Mouse (Mus musculus) midbrain, embryonic 14.5 days (tissue): ENCODE measurements around the gene Ehf. TPM values are rescaled to one million over a fixed set of nuclear protein-coding genes. Genes with fewer than 3 reads are reported as not detected.

Source experiments
- ATAC-seq: fragments of 200-750 bp; cut with Nextera tagmentation; 2 replicates; pipeline ENCODE4 v1.8.0; 2017; ENCODE audit warnings: moderate number of reproducible peaks, moderate library complexity; ENCODE audit not compliant: low FRiP score, low TSS enrichment
- DNase-seq: peaks from one replicate; pipeline ENCODE4 v3.0.0-alpha.2; 2015
- H3K27ac ChIP-seq: fragments of 300-500 bp; sonication (generic); replicated peaks from 2 replicates; pipeline ENCODE4 v1.5.1; 2014; ENCODE audit warnings: mild to moderate bottlenecking, low read depth, low read length, moderate library complexity
- H3K27me3 ChIP-seq: fragments of 300-500 bp; sonication (generic); 2 replicates; pipeline ENCODE4 v1.6.1; 2014; ENCODE audit warnings: low read length, control low read depth, mixed read lengths; ENCODE audit not compliant: control insufficient read depth, insufficient read depth
- H3K36me3 ChIP-seq: fragments of 300-500 bp; sonication (generic); 2 replicates; pipeline ENCODE4 v1.6.1; 2014; ENCODE audit warnings: low read length, control low read depth; ENCODE audit not compliant: control insufficient read depth, insufficient read depth
- H3K4me1 ChIP-seq: fragments of 300-500 bp; sonication (generic); 2 replicates; pipeline ENCODE4 v1.6.1; 2014; ENCODE audit warnings: mild to moderate bottlenecking, antibody characterized with exemption, low read length, control low read depth; ENCODE audit not compliant: control insufficient read depth, insufficient read depth
- H3K4me2 ChIP-seq: fragments of 300-500 bp; sonication (generic); 2 replicates; pipeline ENCODE4 v1.6.1; 2014; ENCODE audit warnings: mild to moderate bottlenecking, low read length, moderate library complexity
- H3K4me3 ChIP-seq: fragments of 300-500 bp; sonication (generic); replicated peaks from 2 replicates; pipeline ENCODE4 v1.5.1; 2014; ENCODE audit warnings: low read depth, low read length
- H3K9ac ChIP-seq: fragments of 300-500 bp; sonication (generic); replicated peaks from 2 replicates; pipeline ENCODE4 v1.6.1; 2014; ENCODE audit warnings: mild to moderate bottlenecking, low read length, moderate library complexity
- H3K9me3 ChIP-seq: fragments of 300-500 bp; sonication (generic); 2 replicates; pipeline ENCODE4 v1.6.1; 2016; ENCODE audit warnings: low read length, control low read depth, mixed read lengths; ENCODE audit not compliant: control insufficient read depth
- WGBS: fragments of 180-500 bp; shearing (Covaris S2); extraction: QIAGEN DNeasy Blood & Tissue Kit; methylation state at CpG from one replicate; pipeline ENCODE4 v1.1.7; 2014; 5-methylcytosine and 5-hydroxymethylcytosine counted together
- polyA plus RNA-seq: library from polyadenylated mRNA; unstranded; fragments of >200 nt; fragmentation: Nextera tagmentation; extraction: Ambion mirVana; gene quantifications from 2 replicates; pipeline ENCODE4 v1.2.1, GENCODE M21; 2014

The Ehf gene
- polyA plus RNA-seq, 1 experiment from 2014 or later, result not detected

GRCm38 (mm10) chr2:103310663-103311062, 7.6 kb upstream of the Ehf start:
- Histone ChIP-seq H3K4me2 (no peak overlapping the region), H3K9ac (no peak overlapping the region), H3K36me3 (no peaks in the 10 kb centered on the region), H3K4me1 (no peaks in the 10 kb centered on the region), H3K27me3 (no peaks in the 10 kb centered on the region), H3K9me3 (no peaks in the 10 kb centered on the region), H3K27ac (no peak overlapping the region), H3K4me3 (no peak overlapping the region)
- DNase-seq (no peak), ATAC-seq (no peak)
- 30% methylated on average over 5 of the region's 5 CpGs for WGBS

- ATAC-seq, result no peak
- no peaks in the 10 kb centered on the region for H3K4me1 ChIP-seq
- no peak overlapping the region for H3K4me3 ChIP-seq
- H3K27me3 ChIP-seq, result no peaks in the 10 kb centered on the region
- DNase-seq, result no peak
- 63% methylated on average over 6 of the region's 6 CpGs for WGBS
- H3K9me3 ChIP-seq, result no peaks in the 10 kb centered on the region
- H3K36me3 ChIP-seq, result no peaks in the 10 kb centered on the region
- no peak overlapping the region for H3K4me2 ChIP-seq
- no peak overlapping the region for H3K9ac ChIP-seq
- H3K27ac ChIP-seq, result no peak overlapping the region
Measured at GRCm38 (mm10) chr2:103306686-103307085, 3.6 kb upstream of the Ehf start.

DNA sequence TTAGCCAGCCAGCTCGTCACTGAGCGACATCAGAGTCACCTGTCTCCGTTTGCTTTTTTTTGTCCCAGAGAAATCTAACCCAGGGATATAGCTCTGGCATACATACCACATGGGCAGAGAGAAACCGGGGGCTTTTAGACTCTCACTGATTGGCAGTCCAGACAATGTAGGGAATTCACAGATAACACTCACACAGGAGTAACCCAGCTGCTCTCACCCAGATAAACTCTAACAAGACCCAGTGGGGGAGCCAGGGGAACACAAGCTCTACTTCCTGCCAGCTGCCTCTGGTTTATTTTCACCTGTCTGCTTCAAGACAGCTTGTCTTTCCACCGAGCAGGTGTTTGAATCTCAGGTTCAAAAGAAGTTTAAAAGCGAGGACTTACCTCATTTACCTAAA, 409 bp downstream of the Ehf start:
- Histone ChIP-seq H3K9ac (no peak overlapping the region), H3K9me3 (no peaks in the 10 kb centered on the region), H3K4me3 (no peak overlapping the region), H3K27me3 (no peaks in the 10 kb centered on the region), H3K4me2 (no peak overlapping the region), H3K4me1 (no peaks in the 10 kb centered on the region), H3K27ac (no peak overlapping the region), H3K36me3 (no peaks in the 10 kb centered on the region)
- DNase-seq (no peak), ATAC-seq (no peak)
- 73% methylated on average over 6 of the region's 6 CpGs for WGBS

GRCm38 (mm10) chr2:103298711-103299463, 4.2 kb downstream of the Ehf start:
- WGBS, result 82% methylated on average over 13 of the region's 13 CpGs
- H3K36me3 ChIP-seq, result no peaks in the 10 kb centered on the region
- no peaks in the 10 kb centered on the region for H3K9me3 ChIP-seq
- H3K27me3 ChIP-seq, result no peaks in the 10 kb centered on the region
- H3K4me2 ChIP-seq, result no peak overlapping the region
- no peak overlapping the region for H3K4me3 ChIP-seq
- no peaks in the 10 kb centered on the region for H3K4me1 ChIP-seq
- DNase-seq (no peak), ATAC-seq (no peak)
- no peak overlapping the region for H3K9ac ChIP-seq
- no peak overlapping the region for H3K27ac ChIP-seq

DNA sequence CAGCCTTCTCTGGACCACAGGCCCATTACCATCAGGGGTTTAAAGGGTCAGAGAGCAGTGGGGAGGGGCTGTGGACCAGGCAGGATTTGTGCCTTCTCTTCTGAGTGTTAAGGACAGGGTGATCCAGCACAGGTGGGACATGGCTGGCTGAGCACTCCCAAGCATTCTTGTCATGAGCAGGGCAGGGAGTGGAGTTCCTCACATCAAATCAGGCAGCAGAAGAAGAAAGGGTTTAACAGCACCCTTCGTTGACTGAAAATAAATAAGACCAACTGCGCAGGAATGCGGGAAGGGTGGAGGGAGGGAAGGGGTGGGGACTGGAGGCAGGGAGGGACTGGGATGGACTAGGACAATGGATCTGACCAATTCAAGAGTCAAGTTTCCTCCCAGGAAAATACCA, 8.6 kb downstream of the Ehf start:
- Histone ChIP-seq H3K9ac (no peak overlapping the region), H3K36me3 (no peaks in the 10 kb centered on the region), H3K4me1 (no peaks in the 10 kb centered on the region), H3K4me2 (no peak overlapping the region), H3K27me3 (no peaks in the 10 kb centered on the region), H3K27ac (no peak overlapping the region), H3K9me3 (no peaks in the 10 kb centered on the region), H3K4me3 (no peak overlapping the region)
- ATAC-seq, result no peak
- WGBS, result 10% methylated on average over 3 of the region's 3 CpGs
- no peak for DNase-seq

DNA sequence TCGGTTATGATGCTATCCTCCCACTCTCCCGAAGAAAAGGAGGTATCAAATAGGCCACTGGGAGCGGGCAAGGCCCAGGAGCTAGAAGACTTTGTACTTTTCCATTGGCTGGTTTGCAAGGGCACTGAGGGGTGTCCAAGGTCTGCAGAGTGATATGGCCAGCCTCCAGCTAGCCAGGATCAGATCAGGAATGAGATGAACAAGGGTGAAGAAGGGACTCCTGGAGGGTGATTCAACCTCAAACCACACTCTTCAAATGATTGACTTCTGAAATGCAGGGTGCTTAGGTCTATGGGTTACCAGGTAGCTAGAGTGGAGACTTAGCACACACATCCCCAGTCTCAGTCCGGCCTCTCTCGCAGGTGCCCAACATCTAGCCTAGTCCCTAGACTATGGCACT, 9.3 kb downstream of the Ehf start:
- Histone ChIP-seq H3K36me3 (no peaks in the 10 kb centered on the region), H3K4me2 (no peak overlapping the region), H3K27me3 (no peaks in the 10 kb centered on the region), H3K4me3 (no peak overlapping the region), H3K27ac (no peak overlapping the region), H3K9ac (no peak overlapping the region), H3K9me3 (no peaks in the 10 kb centered on the region), H3K4me1 (no peaks in the 10 kb centered on the region)
- 67% methylated on average over 5 of the region's 5 CpGs for WGBS
- ATAC-seq (no peak), DNase-seq (no peak)

GRCm38 (mm10) chr2:103293214-103293613, 9.9 kb downstream of the Ehf start:
- no peak overlapping the region for H3K9ac ChIP-seq
- H3K27ac ChIP-seq, result no peak overlapping the region
- H3K4me2 ChIP-seq, result no peak overlapping the region
- DNase-seq (peak; percentile 12), ATAC-seq (no peak)
- no peaks in the 10 kb centered on the region for H3K9me3 ChIP-seq
- H3K27me3 ChIP-seq, result no peaks in the 10 kb centered on the region
- H3K4me1 ChIP-seq, result no peaks in the 10 kb centered on the region
- 25% methylated on average over 3 of the region's 3 CpGs for WGBS
- no peaks in the 10 kb centered on the region for H3K36me3 ChIP-seq
- H3K4me3 ChIP-seq, result no peak overlapping the region

DNA sequence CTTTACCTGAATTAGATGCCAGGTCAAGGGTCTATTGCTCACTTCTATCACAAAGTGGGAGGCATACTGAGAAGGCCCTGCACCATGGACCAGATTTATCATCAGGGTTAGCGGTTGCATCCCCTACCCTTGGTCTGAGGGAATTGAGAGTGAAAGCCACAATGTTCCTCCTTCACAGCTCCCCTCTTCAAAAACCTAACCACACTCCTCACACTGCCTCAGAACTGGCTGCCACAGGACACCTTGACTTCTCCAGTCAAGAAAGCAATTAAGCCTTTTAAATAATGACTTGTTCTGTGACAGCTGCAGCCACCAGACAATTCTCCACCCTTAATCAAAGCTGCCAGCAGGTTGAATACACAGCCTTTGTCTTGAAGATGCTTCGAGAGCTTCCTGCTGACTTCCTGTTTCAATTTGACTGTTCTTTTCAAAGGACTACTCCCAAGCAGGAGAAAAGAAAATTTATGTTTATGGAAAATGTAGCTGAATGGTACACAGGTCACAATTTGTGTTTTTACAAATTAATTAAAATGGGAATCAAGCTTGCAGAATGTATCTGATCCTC, 12.3 kb downstream of the Ehf start:
- DNase-seq (no peak), ATAC-seq (no peak)
- no peak overlapping the region for H3K9ac ChIP-seq
- no peak overlapping the region for H3K4me3 ChIP-seq
- no peaks in the 10 kb centered on the region for H3K36me3 ChIP-seq
- H3K4me2 ChIP-seq, result no peak overlapping the region
- no peaks in the 10 kb centered on the region for H3K27me3 ChIP-seq
- no peaks in the 10 kb centered on the region for H3K4me1 ChIP-seq
- H3K27ac ChIP-seq, result no peak overlapping the region
- 45% methylated on average over 2 of the region's 2 CpGs for whole genome bisulfite sequencing
- no peaks in the 10 kb centered on the region for H3K9me3 ChIP-seq

DNA sequence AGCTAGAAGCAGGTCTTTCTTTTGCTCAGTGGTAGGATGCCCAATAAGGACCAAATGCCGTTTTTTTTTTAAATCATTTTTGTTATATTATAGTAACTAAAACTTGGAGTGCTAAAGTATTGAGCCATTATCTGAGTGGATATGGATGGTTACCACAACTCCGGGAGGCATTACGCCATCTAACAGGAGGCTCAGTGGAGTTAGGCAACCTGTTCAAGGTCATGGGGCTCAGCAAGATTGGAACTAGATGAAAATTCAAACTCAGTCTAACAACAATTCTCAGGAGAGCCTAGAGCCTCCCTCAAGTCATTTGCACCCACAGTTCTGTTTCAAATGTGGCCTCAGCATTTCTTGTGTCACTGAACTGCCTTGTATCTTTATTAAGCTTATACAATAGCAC, 12.9 kb downstream of the Ehf start:
- Histone ChIP-seq H3K9me3 (no peaks in the 10 kb centered on the region), H3K4me3 (no peak overlapping the region), H3K9ac (no peak overlapping the region), H3K4me1 (no peaks in the 10 kb centered on the region), H3K27me3 (no peaks in the 10 kb centered on the region), H3K4me2 (no peak overlapping the region), H3K36me3 (no peaks in the 10 kb centered on the region), H3K27ac (no peak overlapping the region)
- WGBS, result 98% methylated on average over 3 of the region's 3 CpGs
- ATAC-seq (no peak), DNase-seq (no peak)
